Mouse (Mus musculus) embryonic fibroblast, embryonic 13.5 days (primary cell): ENCODE measurements at regions not wholly inside any gene's neighbourhood (a gene's known extent, or its start where the extent isn't known, plus 50 kb on each side); places are given as distances from the start of the nearest gene placed in this dataset.

Experiments
- CTCF ChIP-seq: IDR thresholded peaks from 2 replicates; pipeline ENCODE4 v1.5.1; 2011; ENCODE audit warnings: mild to moderate bottlenecking, control low read depth, low read length, moderate library complexity, borderline replicate concordance; ENCODE audit not compliant: insufficient read depth
- POLR2A ChIP-seq: IDR thresholded peaks from 2 replicates; pipeline ENCODE4 v1.6.1; 2011; ENCODE audit warnings: low read depth, mild to moderate bottlenecking, control low read depth, low read length, moderate library complexity

DNA sequence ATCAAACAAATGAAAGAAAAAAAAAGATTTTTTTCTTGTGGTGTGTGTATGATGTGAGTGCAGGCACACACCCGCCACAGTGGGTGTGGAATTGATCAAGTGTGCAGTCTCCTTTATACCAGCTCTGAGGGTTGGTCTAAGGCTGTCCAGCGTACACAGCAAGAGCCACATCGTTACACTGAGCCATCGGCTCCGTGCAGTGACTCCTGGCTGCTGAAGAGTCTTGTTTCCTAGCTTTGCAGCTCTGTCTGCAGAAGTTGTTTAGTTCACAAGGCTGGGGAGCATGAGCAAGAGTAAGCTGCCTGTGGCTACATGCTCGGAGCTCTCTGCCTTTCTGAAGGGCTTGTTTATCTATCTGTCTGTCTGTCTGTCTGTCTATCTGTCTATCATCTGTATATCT lies 193.5 kb downstream of the Slc30a10 start:
- TF ChIP-seq CTCF (no peak), POLR2A (no peak)
